Mouse (Mus musculus) midbrain, embryonic 11.5 days (tissue): ENCODE data around the gene Rsu1. TPM values are rescaled to one million over a fixed set of nuclear protein-coding genes. Genes with fewer than 3 reads are reported as not detected.
"Not testable (repeated sequence)": the region's sequence is repeated elsewhere in the genome, so short reads cannot be mapped to it uniquely, and the experiment has no call there.

Source experiments
- ATAC-seq: fragments of 200-750 bp; cut with Nextera tagmentation; 2 replicates; pipeline ENCODE4 v1.8.0; 2017; ENCODE audit warnings: moderate TSS enrichment, moderate library complexity; ENCODE audit not compliant: low FRiP score
- DNase-seq: peaks from one replicate; pipeline ENCODE4 v3.0.0; 2015; ENCODE audit warnings: low spot score; ENCODE audit errors: missing footprints
- H3K27ac ChIP-seq: fragments of 300-500 bp; sonication (generic); 2 replicates; pipeline ENCODE4 v1.5.1; 2014; ENCODE audit warnings: low read depth, low read length
- H3K27me3 ChIP-seq: fragments of 300-500 bp; sonication (generic); 2 replicates; pipeline ENCODE4 v1.6.1; 2014; ENCODE audit warnings: mild to moderate bottlenecking, low read length, moderate library complexity, mixed read lengths; ENCODE audit not compliant: control insufficient read depth, insufficient read depth
- H3K36me3 ChIP-seq: fragments of 300-500 bp; sonication (generic); 2 replicates; pipeline ENCODE4 v1.6.1; 2014; ENCODE audit warnings: mild to moderate bottlenecking, low read length, moderate library complexity, mixed read lengths; ENCODE audit not compliant: control insufficient read depth, insufficient read depth
- H3K4me1 ChIP-seq: fragments of 300-500 bp; sonication (generic); 2 replicates; pipeline ENCODE4 v1.6.1; 2014; ENCODE audit warnings: low read length; ENCODE audit not compliant: control insufficient read depth, insufficient read depth
- H3K4me2 ChIP-seq: fragments of 300-500 bp; sonication (generic); 2 replicates; pipeline ENCODE4 v1.6.1; 2014; ENCODE audit warnings: mild to moderate bottlenecking, moderate library complexity
- H3K4me3 ChIP-seq: fragments of 300-500 bp; sonication (generic); 2 replicates; pipeline ENCODE4 v1.5.1; 2014; ENCODE audit warnings: low read depth, low read length
- H3K9ac ChIP-seq: fragments of 300-500 bp; sonication (generic); 2 replicates; pipeline ENCODE4 v1.6.1; 2014; ENCODE audit warnings: low read length
- H3K9me3 ChIP-seq: fragments of 300-500 bp; sonication (generic); 2 replicates; pipeline ENCODE4 v1.6.1; 2016; ENCODE audit warnings: low read length; ENCODE audit not compliant: control insufficient read depth
- WGBS: fragments of 180-500 bp; shearing (Covaris S2); extraction: QIAGEN DNeasy Blood & Tissue Kit; methylation state at CpG from one replicate; pipeline ENCODE4 v1.1.7; 2014; 5-methylcytosine and 5-hydroxymethylcytosine counted together
- polyA plus RNA-seq: library from polyadenylated mRNA; unstranded; fragments of >200 nt; fragmentation: Nextera tagmentation; extraction: Ambion mirVana; gene quantifications from 2 replicates; pipeline ENCODE4 v1.2.1, GENCODE M21; 2014

The Rsu1 gene
- polyA plus RNA-seq, 1 experiment from 2014 or later, result 73.1 TPM

DNA sequence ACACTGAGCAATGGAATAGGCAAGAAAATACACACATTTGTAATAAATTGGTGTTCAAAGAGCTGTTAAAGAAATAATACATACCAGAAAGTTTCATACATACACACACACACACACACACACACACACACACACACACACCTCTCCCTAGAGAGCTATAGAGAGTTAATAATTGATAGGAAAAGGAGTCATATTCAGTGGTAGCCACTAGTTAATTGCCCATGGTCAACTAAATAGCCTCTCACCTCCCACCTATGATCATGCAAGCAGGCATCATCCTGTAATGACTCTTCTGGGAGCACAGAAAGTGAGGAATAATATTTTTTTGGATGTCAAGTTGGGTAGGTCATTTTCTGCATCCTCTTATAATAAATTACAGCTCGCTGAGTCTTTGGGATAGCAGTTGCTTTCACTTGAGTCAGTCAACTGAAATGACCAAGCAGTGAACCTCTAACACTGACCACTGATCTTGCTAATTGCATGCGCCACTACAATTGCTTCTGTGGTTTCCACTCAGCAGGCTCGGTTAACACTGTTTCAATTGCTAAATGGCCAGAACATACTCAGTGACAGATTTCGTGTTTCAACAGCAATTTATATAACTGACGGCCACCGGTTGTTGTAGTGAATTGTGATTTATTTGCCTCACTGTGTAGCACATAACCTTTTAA lies 68.3 kb downstream of the Rsu1 start:
- Histone ChIP-seq H3K27me3 (no peaks in the 10 kb centered on the region), H3K9me3 (no peaks in the 10 kb centered on the region), H3K27ac (no peak overlapping the region), H3K4me1 (no peaks in the 10 kb centered on the region), H3K4me3 (no peak overlapping the region), H3K4me2 (no peak overlapping the region), H3K36me3 (no peaks in the 10 kb centered on the region), H3K9ac (no peak overlapping the region)
- ATAC-seq (no peak), DNase-seq (no peak)
- 68% methylated on average over 6 of the region's 6 CpGs for WGBS

- Histone ChIP-seq H3K27ac (no peak overlapping the region), H3K9me3 (no peaks in the 10 kb centered on the region), H3K4me1 (no peaks in the 10 kb centered on the region), H3K9ac (no peak overlapping the region), H3K4me2 (no peak overlapping the region), H3K4me3 (no peak overlapping the region), H3K27me3 (no peaks in the 10 kb centered on the region), H3K36me3 (no peaks in the 10 kb centered on the region)
- 84% methylated on average over 7 of the region's 7 CpGs for WGBS
- ATAC-seq, result no peak
- no peak for DNase-seq
Observed at GRCm38 (mm10) chr2:13199713-13200112, 71.5 kb downstream of the Rsu1 start.

- H3K36me3 ChIP-seq, result no peaks in the 10 kb centered on the region
- WGBS, result 76% methylated on average over 2 of the region's 2 CpGs
- H3K4me3 ChIP-seq, result no peak overlapping the region
- H3K4me1 ChIP-seq, result no peaks in the 10 kb centered on the region
- no peak overlapping the region for H3K4me2 ChIP-seq
- H3K27ac ChIP-seq, result no peak overlapping the region
- DNase-seq (no peak), ATAC-seq (no peak)
- H3K9me3 ChIP-seq, result no peaks in the 10 kb centered on the region
- no peak overlapping the region for H3K9ac ChIP-seq
- H3K27me3 ChIP-seq, result no peaks in the 10 kb centered on the region
Observed at GRCm38 (mm10) chr2:13199033-13199432, 72.2 kb downstream of the Rsu1 start.

DNA sequence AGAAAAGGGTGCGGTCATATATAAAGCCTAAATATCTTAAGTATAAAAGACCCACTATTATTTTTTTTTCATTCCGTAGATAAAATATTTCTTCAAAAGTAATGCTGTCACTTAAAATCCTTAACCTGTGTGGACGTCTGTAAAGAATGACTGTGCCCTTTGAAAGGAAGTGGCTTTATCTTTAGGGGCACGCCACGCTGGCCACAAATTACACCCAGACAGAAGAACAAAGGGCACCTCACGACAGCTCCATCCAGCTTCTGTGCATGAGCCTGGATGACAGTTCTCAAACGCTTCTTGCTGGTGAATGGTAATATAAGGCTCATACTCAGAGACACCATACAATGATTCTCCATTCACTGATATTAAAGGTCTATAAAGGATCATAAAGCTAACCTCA lies 75.7 kb downstream of the Rsu1 start:
- no peaks in the 10 kb centered on the region for H3K36me3 ChIP-seq
- no peak overlapping the region for H3K4me2 ChIP-seq
- no peak for ATAC-seq
- no peak overlapping the region for H3K9ac ChIP-seq
- DNase-seq, result no peak
- H3K27me3 ChIP-seq, result no peaks in the 10 kb centered on the region
- H3K27ac ChIP-seq, result no peak overlapping the region
- H3K9me3 ChIP-seq, result no peaks in the 10 kb centered on the region
- H3K4me3 ChIP-seq, result no peak overlapping the region
- 67% methylated on average over 7 of the region's 7 CpGs for WGBS
- no peaks in the 10 kb centered on the region for H3K4me1 ChIP-seq

DNA sequence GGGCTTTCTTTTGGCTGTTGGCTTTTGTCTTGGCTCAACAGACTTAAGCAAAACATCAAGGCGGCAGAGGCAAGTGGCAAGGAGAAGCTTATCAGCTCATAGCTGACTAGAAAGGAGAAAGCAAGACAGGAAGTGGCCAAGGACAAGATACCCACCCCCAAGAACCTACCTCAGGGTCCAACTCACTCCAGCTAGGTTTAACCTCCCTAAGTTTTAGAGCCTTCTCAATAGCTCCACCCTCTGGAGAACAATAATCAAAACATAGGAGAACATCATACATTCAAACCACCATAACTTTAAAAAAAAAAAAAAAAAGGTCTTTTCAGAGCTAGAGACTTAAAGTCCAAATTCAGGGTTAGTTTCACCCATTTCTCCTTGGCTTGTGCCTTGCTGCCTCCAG lies 79.1 kb downstream of the Rsu1 start:
- no peaks in the 10 kb centered on the region for H3K36me3 ChIP-seq
- H3K9ac ChIP-seq, result no peak overlapping the region
- H3K4me2 ChIP-seq, result no peak overlapping the region
- DNase-seq (no peak), ATAC-seq (no peak)
- 84% methylated on average over 1 of the region's 1 CpGs for WGBS
- no peak overlapping the region for H3K27ac ChIP-seq
- no peaks in the 10 kb centered on the region for H3K9me3 ChIP-seq
- H3K27me3 ChIP-seq, result no peaks in the 10 kb centered on the region
- H3K4me1 ChIP-seq, result no peaks in the 10 kb centered on the region
- H3K4me3 ChIP-seq, result no peak overlapping the region

- no peak overlapping the region for H3K9ac ChIP-seq
- no peaks in the 10 kb centered on the region for H3K36me3 ChIP-seq
- WGBS, result 89% methylated on average over 4 of the region's 4 CpGs
- no peak for DNase-seq
- no peak for ATAC-seq
- H3K27me3 ChIP-seq, result no peaks in the 10 kb centered on the region
- H3K4me2 ChIP-seq, result no peak overlapping the region
- no peaks in the 10 kb centered on the region for H3K9me3 ChIP-seq
- H3K4me1 ChIP-seq, result no peaks in the 10 kb centered on the region
- no peak overlapping the region for H3K27ac ChIP-seq
- no peak overlapping the region for H3K4me3 ChIP-seq
Observed at GRCm38 (mm10) chr2:13190767-13191166, 80.4 kb downstream of the Rsu1 start.

GRCm38 (mm10) chr2:13188831-13189495 lies 82.3 kb downstream of the Rsu1 start:
- Histone ChIP-seq H3K36me3 (no peaks in the 10 kb centered on the region), H3K27ac (no peak overlapping the region), H3K9ac (no peak overlapping the region), H3K9me3 (no peaks in the 10 kb centered on the region), H3K4me3 (no peak overlapping the region), H3K27me3 (no peaks in the 10 kb centered on the region), H3K4me2 (no peak overlapping the region), H3K4me1 (no peaks in the 10 kb centered on the region)
- DNase-seq (no peak), ATAC-seq (no peak)
- 92% methylated on average over 11 of the region's 11 CpGs for WGBS

DNA sequence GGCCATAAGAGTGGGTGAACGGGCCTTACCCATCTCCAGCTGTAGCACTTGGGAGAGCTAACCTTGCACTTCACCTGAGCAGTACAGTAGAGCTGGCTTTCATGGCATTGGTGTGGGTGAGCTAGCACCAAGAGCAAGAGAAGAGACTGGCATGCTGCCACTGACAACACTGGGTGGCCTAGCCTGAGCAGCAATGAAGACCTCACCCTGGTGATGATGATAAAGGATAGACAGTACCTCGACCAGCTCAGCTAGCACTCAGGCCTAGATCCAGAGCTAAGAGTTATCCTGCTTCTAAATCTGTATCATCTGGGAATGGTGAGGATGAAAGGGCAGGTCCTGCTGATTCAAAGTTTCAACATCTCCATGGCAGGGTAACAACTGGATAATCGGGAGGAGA lies 88.1 kb downstream of the Rsu1 start:
- H3K4me1 ChIP-seq, result no peaks in the 10 kb centered on the region
- H3K27ac ChIP-seq, result no peak overlapping the region
- DNase-seq (no peak), ATAC-seq (no peak)
- H3K4me3 ChIP-seq, result no peak overlapping the region
- H3K9me3 ChIP-seq, result no peaks in the 10 kb centered on the region
- H3K27me3 ChIP-seq, result peaks cover 4% of the 10 kb centered on the region; the same call in 1 of the 2 replicates
- WGBS, result 96% methylated on average over 3 of the region's 3 CpGs
- no peak overlapping the region for H3K9ac ChIP-seq
- no peak overlapping the region for H3K4me2 ChIP-seq
- no peaks in the 10 kb centered on the region for H3K36me3 ChIP-seq

- not testable (repeated sequence) for H3K9me3 ChIP-seq, H3K27ac ChIP-seq, H3K4me1 ChIP-seq, H3K9ac ChIP-seq, DNase-seq, H3K4me2 ChIP-seq, ATAC-seq, H3K4me3 ChIP-seq, H3K36me3 ChIP-seq
- H3K27me3 ChIP-seq, result peaks cover 13% of the 10 kb centered on the region; the same call in 1 of the 2 replicates
- no CpG with 5 or more reads among the region's 3 CpGs for WGBS
Observed at GRCm38 (mm10) chr2:13181899-13182298, 89.3 kb downstream of the Rsu1 start.
